Mouse (Mus musculus) hindbrain, embryonic 16.5 days (tissue): ENCODE results near the gene Desi1. TPM values are rescaled to one million over a fixed set of nuclear protein-coding genes. Genes with fewer than 3 reads are reported as not detected.

Experiments
- ATAC-seq: fragments of 200-750 bp; cut with Nextera tagmentation; 2 replicates; pipeline ENCODE4 v1.8.0; 2017; ENCODE audit warnings: moderate TSS enrichment, moderate library complexity
- H3K27ac ChIP-seq: fragments of 300-500 bp; sonication (generic); 2 replicates; pipeline ENCODE4 v1.5.1; 2014; ENCODE audit warnings: low read depth, mild to moderate bottlenecking, control low read depth, low read length, moderate library complexity
- H3K27me3 ChIP-seq: fragments of 300-500 bp; sonication (generic); replicated peaks from 2 replicates; pipeline ENCODE4 v1.6.1; 2014; ENCODE audit warnings: low read length; ENCODE audit not compliant: control insufficient read depth, insufficient read depth
- H3K36me3 ChIP-seq: fragments of 300-500 bp; sonication (generic); 2 replicates; pipeline ENCODE4 v1.6.1; 2014; ENCODE audit warnings: mild to moderate bottlenecking, low read length, moderate library complexity, mixed read lengths; ENCODE audit not compliant: control insufficient read depth, insufficient read depth
- H3K4me1 ChIP-seq: fragments of 300-500 bp; sonication (generic); 2 replicates; pipeline ENCODE4 v1.6.1; 2014; ENCODE audit warnings: low read depth, low read length; ENCODE audit not compliant: control insufficient read depth, insufficient read depth
- H3K4me2 ChIP-seq: fragments of 300-500 bp; sonication (generic); 2 replicates; pipeline ENCODE4 v1.6.1; 2014; ENCODE audit warnings: mild to moderate bottlenecking, low read length, control low read depth, moderate library complexity
- H3K4me3 ChIP-seq: fragments of 300-500 bp; sonication (generic); 2 replicates; pipeline ENCODE4 v1.5.1; 2014; ENCODE audit warnings: mild to moderate bottlenecking, low read length, control low read depth, moderate library complexity
- H3K9ac ChIP-seq: fragments of 300-500 bp; sonication (generic); 2 replicates; pipeline ENCODE4 v1.6.1; 2014; ENCODE audit warnings: low read depth, mild to moderate bottlenecking, control low read depth, low read length, moderate library complexity
- H3K9me3 ChIP-seq: fragments of 300-500 bp; sonication (generic); 2 replicates; pipeline ENCODE4 v1.6.1; 2014; ENCODE audit warnings: mild to moderate bottlenecking, low read length, moderate library complexity; ENCODE audit not compliant: control insufficient read depth
- WGBS: fragments of 180-500 bp; shearing (Covaris S2); extraction: QIAGEN DNeasy Blood & Tissue Kit; methylation state at CpG from one replicate; pipeline ENCODE4 v1.1.7; 2014; 5-methylcytosine and 5-hydroxymethylcytosine counted together
- polyA plus RNA-seq: library from polyadenylated mRNA; unstranded; fragments of >200 nt; fragmentation: Nextera tagmentation; extraction: Ambion mirVana; gene quantifications from 2 replicates; pipeline ENCODE4 v1.2.1, GENCODE M21; 2015

Desi1 gene
- 53.7 and 56.1 TPM in 2 replicates for polyA plus RNA-seq

DNA sequence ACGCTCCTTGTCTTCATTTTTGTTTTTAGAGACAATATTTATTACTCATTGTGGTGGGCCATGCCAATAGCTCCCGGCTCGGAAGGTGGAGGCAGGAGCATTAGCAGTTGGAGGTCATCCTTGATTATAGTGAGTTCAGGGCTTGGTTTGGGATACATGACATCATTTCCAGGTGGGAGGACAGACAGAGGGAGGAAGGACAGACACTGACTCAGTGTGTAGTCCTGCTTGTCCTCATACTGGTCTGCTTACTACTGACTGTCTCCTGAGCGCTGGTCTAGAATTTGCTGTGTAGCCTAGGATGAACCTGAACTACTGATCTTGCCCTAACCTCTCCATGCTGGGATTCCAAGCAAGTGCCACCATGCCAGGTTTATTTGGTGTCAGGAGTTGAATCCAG lies at the start of gene Desi1:
Gene Desi1, minus strand, starts transcription at position 101 of the 400 bp plus-strand sequence.
- Histone ChIP-seq H3K4me2 (no peak within 1 kb of the TSS), H3K27ac (no peak within 1 kb of the TSS), H3K4me3 (no peak within 1 kb of the TSS), H3K36me3 (peaks cover 13% of the 10 kb centered on the region; the same call in 1 of the 2 replicates), H3K4me1 (no peaks in the 10 kb centered on the region), H3K27me3 (no peaks in the 10 kb centered on the region), H3K9ac (no peak within 1 kb of the TSS), H3K9me3 (no peaks in the 10 kb centered on the region)
- 92% methylated on average over 4 of the region's 4 CpGs for WGBS
- ATAC-seq = no peak

- Histone ChIP-seq H3K4me3 (no peak overlapping the region), H3K9me3 (no peaks in the 10 kb centered on the region), H3K4me2 (no peak overlapping the region), H3K4me1 (no peaks in the 10 kb centered on the region), H3K9ac (no peak overlapping the region), H3K27ac (no peak overlapping the region), H3K36me3 (no peaks in the 10 kb centered on the region), H3K27me3 (no peaks in the 10 kb centered on the region)
- WGBS = 38% methylated on average over 7 of the region's 7 CpGs
- peak; percentile 42; the same call in 1 of the 2 replicates for ATAC-seq
Observed at GRCm38 (mm10) chr15:82081161-82081560, 47.5 kb upstream of the Desi1 start.

- ATAC-seq = no peak
- H3K4me1 ChIP-seq = no peaks in the 10 kb centered on the region
- no peaks in the 10 kb centered on the region for H3K36me3 ChIP-seq
- H3K9me3 ChIP-seq = no peaks in the 10 kb centered on the region
- H3K4me2 ChIP-seq = no peak overlapping the region
- no peaks in the 10 kb centered on the region for H3K27me3 ChIP-seq
- H3K9ac ChIP-seq = no peak overlapping the region
- 67% methylated on average over 10 of the region's 10 CpGs for WGBS
- H3K27ac ChIP-seq = no peak overlapping the region
- H3K4me3 ChIP-seq = no peak overlapping the region
Observed at GRCm38 (mm10) chr15:82079883-82080282, 46.2 kb upstream of the Desi1 start.

DNA sequence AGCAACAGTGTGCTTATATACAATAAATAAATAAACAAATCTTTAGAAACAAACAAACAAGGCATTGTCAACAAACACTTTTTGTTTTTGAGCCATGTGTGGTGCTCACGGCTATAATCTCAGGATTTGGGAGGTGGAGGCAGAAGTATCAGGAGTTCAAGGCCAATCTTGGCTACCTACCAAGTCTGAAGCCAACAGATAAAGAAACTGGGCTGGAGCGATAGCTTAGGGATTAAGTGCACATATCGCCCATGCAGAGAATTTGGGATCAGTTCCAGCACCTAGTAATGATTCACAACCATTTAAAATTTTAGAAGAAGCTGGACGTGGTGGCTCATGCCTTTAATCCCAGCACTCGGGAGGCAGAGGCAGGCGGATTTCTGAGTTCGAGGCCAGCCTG lies 39.8 kb upstream of the Desi1 start:
- Histone ChIP-seq H3K4me1 (no peaks in the 10 kb centered on the region), H3K27me3 (peaks cover 24% of the 10 kb centered on the region), H3K4me2 (no peak overlapping the region), H3K9ac (no peak overlapping the region), H3K27ac (no peak overlapping the region), H3K9me3 (no peaks in the 10 kb centered on the region), H3K36me3 (no peaks in the 10 kb centered on the region), H3K4me3 (no peak overlapping the region)
- no peak for ATAC-seq
- WGBS = 87% methylated on average over 7 of the region's 7 CpGs

DNA sequence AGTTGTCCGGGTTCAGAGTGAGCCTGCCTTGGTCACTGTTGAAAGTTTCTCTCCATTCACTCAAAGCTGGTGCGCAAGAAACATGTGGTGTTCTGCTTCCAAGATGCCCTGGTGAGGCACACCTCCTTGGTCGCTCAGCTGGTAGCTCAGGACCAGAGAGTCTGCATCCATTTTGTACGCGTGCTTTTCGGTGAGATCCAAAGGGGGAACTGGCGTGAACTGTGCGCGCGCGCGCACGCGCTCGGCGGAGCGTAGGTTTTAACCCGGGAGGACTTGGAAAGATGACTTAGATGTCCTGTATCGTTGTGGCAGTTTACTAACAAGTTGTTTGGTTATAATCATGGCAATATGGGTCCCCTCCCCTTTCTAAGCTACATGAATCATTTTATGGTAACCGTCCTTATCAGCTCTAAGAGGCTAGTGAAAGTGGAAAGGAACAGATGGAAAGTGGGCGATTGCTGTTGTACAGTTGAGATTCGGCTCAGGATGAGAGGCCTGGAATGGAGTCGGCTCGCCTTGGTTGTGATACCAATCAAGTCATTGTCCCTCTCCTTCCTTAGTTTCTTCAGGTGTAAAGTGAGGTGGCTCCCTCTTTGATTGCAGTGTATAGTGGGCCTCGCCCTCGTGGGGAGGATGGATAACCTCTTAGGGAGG lies 38.3 kb upstream of the Desi1 start:
- no peak for ATAC-seq
- Histone ChIP-seq H3K27ac (no peak overlapping the region), H3K9me3 (no peaks in the 10 kb centered on the region), H3K9ac (no peak overlapping the region), H3K4me1 (no peaks in the 10 kb centered on the region), H3K27me3 (peaks cover 26% of the 10 kb centered on the region), H3K36me3 (no peaks in the 10 kb centered on the region), H3K4me3 (no peak overlapping the region), H3K4me2 (no peak overlapping the region)
- WGBS = 93% methylated on average over 26 of the region's 26 CpGs

- H3K27ac ChIP-seq = no peak within 1 kb of the TSS
- no peaks in the 10 kb centered on the region for H3K9me3 ChIP-seq
- whole genome bisulfite sequencing = 20% methylated on average over 40 of the region's 40 CpGs
- no peak for ATAC-seq
- H3K4me3 ChIP-seq = peak within 1 kb of the TSS; percentile 29
- no peaks in the 10 kb centered on the region for H3K36me3 ChIP-seq
- H3K4me2 ChIP-seq = peak within 1 kb of the TSS; percentile 54
- H3K9ac ChIP-seq = no peak within 1 kb of the TSS
- peaks cover 26% of the 10 kb centered on the region for H3K27me3 ChIP-seq
- no peaks in the 10 kb centered on the region for H3K4me1 ChIP-seq
Observed at GRCm38 (mm10) chr15:82069898-82070297, 36.2 kb upstream of the Desi1 start, which contains the start of gene Mei1. Gene Mei1, plus strand, starts transcription at chr15:82069996.

- Histone ChIP-seq H3K27ac (no peak overlapping the region), H3K4me1 (no peaks in the 10 kb centered on the region), H3K9me3 (no peaks in the 10 kb centered on the region), H3K27me3 (peaks cover 21% of the 10 kb centered on the region), H3K4me3 (no peak overlapping the region), H3K4me2 (no peak overlapping the region), H3K36me3 (no peaks in the 10 kb centered on the region), H3K9ac (no peak overlapping the region)
- ATAC-seq = 0 out of 2 replicates have a peak, but pooled peaks have one; percentile 56
- 21% methylated on average over 7 of the region's 7 CpGs for WGBS
Observed at GRCm38 (mm10) chr15:82065511-82065910, 31.8 kb upstream of the Desi1 start.

- Histone ChIP-seq H3K27ac (no peak overlapping the region), H3K4me1 (no peaks in the 10 kb centered on the region), H3K36me3 (no peaks in the 10 kb centered on the region), H3K27me3 (peaks cover 7% of the 10 kb centered on the region), H3K4me2 (no peak overlapping the region), H3K9ac (no peak overlapping the region), H3K9me3 (no peaks in the 10 kb centered on the region), H3K4me3 (no peak overlapping the region)
- WGBS = 65% methylated on average over 14 of the region's 14 CpGs
- ATAC-seq = no peak
Observed at GRCm38 (mm10) chr15:82063909-82064308, 30.2 kb upstream of the Desi1 start.

GRCm38 (mm10) chr15:82058719-82059201 lies 25.1 kb upstream of the Desi1 start, which contains the start of gene 4930407I10Rik:
Gene 4930407I10Rik, plus strand, starts transcription at chr15:82059151.
- WGBS = 93% methylated on average over 1 of the region's 1 CpGs

More at GRCm38 (mm10) chr15:82058719-82059201, 25.1 kb upstream of the Desi1 start, which contains the start of gene 4930407I10Rik:
- Histone ChIP-seq H3K27ac (no peak within 1 kb of the TSS), H3K9ac (no peak within 1 kb of the TSS), H3K9me3 (no peaks in the 10 kb centered on the region), H3K4me3 (no peak within 1 kb of the TSS), H3K4me2 (no peak within 1 kb of the TSS), H3K4me1 (no peaks in the 10 kb centered on the region), H3K36me3 (no peaks in the 10 kb centered on the region), H3K27me3 (no peaks in the 10 kb centered on the region; the same call in none of the 2 replicates)
- no peak for ATAC-seq
